Mouse (Mus musculus) testis, adult 2 months (tissue): ENCODE results near the gene Lyrm1. TPM values are rescaled to one million over a fixed set of nuclear protein-coding genes. Genes with fewer than 3 reads are reported as not detected.

Experiments used
- H3K27ac ChIP-seq: fragments of 200-500 bp; 2 replicates; pipeline ENCODE4 v1.5.1; 2012; ENCODE audit warnings: low read depth, low read length; ENCODE audit not compliant: control insufficient read depth, insufficient read depth
- H3K27me3 ChIP-seq: fragments of 200-500 bp; 2 replicates; pipeline ENCODE4 v1.6.1; 2012; ENCODE audit warnings: mild to moderate bottlenecking, low read length, moderate library complexity; ENCODE audit not compliant: control insufficient read depth, insufficient read depth
- H3K36me3 ChIP-seq: fragments of 200-500 bp; 2 replicates; pipeline ENCODE4 v1.6.1; 2012; ENCODE audit warnings: mild to moderate bottlenecking, low read length; ENCODE audit not compliant: control insufficient read depth, insufficient read depth
- H3K4me1 ChIP-seq: fragments of 200-500 bp; 2 replicates; pipeline ENCODE4 v1.6.1; 2012; ENCODE audit warnings: low read length; ENCODE audit not compliant: control insufficient read depth, insufficient read depth
- H3K4me3 ChIP-seq: fragments of 200-500 bp; 2 replicates; pipeline ENCODE4 v1.5.1; 2012; ENCODE audit warnings: low read depth, mild to moderate bottlenecking, low read length, moderate library complexity, mixed read lengths; ENCODE audit not compliant: control insufficient read depth
- CTCF ChIP-seq: fragments of 200-500 bp; IDR thresholded peaks from 2 replicates; pipeline ENCODE4 v1.5.1; 2012; ENCODE audit warnings: low read depth, mild to moderate bottlenecking, inconsistent platforms, low read length, moderate library complexity; ENCODE audit not compliant: control insufficient read depth, insufficient read depth, insufficient replicate concordance
- POLR2A ChIP-seq: fragments of 200-500 bp; IDR thresholded peaks from 2 replicates; pipeline ENCODE4 v1.6.1; 2012; ENCODE audit warnings: low read depth, mild to moderate bottlenecking, inconsistent platforms, low read length, moderate library complexity; ENCODE audit not compliant: control insufficient read depth
- polyA plus RNA-seq: library from polyadenylated mRNA; depleted of rRNA; stranded (reverse); fragments of >200 nt; gene quantifications from 2 replicates; pipeline ENCODE4 v1.2.3, GENCODE M21; 2012; rRNA removed

Lyrm1 gene
- polyA plus RNA-seq, result 27.0 and 31.4 TPM in 2 replicates

DNA sequence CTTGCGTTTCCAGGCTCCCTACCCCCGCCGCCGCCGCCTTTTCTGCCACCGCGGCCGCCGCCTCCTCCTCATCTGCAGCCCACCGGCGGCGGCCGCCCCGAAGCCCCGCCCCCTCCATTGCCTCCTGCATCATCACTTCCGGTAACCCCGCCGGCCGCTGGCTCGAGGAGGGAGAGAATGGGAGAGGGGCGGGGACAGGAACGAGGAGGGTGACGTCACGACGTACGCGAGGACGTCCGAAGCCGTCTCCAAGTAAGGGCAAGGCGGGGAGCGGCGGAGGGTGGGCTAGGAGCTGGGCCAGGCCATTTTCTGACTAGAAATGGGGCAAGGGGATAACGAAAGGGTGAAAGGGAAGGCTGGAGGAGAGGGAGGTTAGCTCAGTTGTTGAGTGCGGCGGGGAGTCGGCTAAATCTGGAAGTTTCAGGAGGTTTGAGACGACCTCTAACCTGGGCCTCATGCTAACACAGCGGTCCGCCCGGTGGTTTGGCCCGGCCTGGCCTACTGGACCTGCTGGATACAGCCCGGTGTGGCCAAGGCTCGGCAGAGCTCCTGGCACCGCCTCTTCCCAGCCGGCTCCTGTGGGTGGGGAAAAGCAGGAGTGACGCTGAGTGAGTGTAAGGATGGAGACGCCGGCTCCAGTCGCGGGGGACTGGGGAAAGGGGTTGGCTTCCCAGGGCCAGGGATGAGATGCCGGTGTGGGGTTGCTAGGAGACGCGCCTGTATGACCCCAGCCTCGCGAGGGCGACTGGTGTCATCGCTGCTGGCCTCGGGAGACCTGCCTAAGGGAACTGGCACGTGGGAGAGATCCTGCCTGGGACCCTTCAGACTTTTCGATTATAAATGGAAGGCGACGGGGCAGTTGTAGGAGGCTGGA is at the start of gene Lyrm1, which contains the start of gene Dcun1d3:
TSS of gene Lyrm1 (plus strand) at position 223 of the 874 bp plus-strand sequence.
TSS of gene Dcun1d3 (minus strand) at position 660 of the 874 bp plus-strand sequence.
- peak; percentile 97 for TF ChIP-seq POLR2A
- no peak for TF ChIP-seq CTCF
- peak within 1 kb of the TSS; percentile 89 for H3K4me3 ChIP-seq
- no peaks in the 10 kb centered on the region for H3K4me1 ChIP-seq
- peak within 1 kb of the TSS; percentile 96 for H3K27ac ChIP-seq
- no peaks in the 10 kb centered on the region for H3K27me3 ChIP-seq
- H3K36me3 ChIP-seq, result no peaks in the 10 kb centered on the region

- no peaks in the 10 kb centered on the region; the same call in none of the 2 replicates for H3K36me3 ChIP-seq
These were observed 48.3 kb upstream of the Lyrm1 start for GRCm38 (mm10) chr7:119847396-119847795.

DNA sequence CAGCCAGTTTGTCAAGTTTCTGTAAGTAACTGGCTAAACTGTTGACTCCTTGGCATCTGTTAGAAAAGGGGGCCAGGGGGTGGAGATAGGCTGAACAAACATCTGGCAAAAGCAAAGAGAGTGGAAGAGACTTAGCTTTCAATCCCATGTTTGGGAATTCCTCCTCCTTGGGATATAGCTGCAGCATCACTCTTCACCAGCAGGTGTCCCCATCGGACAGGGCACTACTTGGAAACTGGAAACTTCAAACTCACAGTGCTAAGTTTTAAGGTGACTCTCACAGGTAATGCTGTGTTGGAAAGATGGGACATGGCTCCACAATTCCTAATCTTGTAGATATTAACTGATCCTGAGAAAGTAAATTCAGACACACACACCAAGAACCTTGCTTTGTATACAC is 46.6 kb upstream of the Lyrm1 start:
- TF ChIP-seq CTCF, result no peak
- TF ChIP-seq POLR2A, result no peak
- no peaks in the 10 kb centered on the region for H3K4me1 ChIP-seq
- no peak overlapping the region for H3K4me3 ChIP-seq
- no peaks in the 10 kb centered on the region for H3K27me3 ChIP-seq
- H3K36me3 ChIP-seq, result no peaks in the 10 kb centered on the region; the same call in none of the 2 replicates
- H3K27ac ChIP-seq, result no peak overlapping the region

More at GRCm38 (mm10) chr7:119847396-119847795, 48.3 kb upstream of the Lyrm1 start:
- Histone ChIP-seq H3K4me1 (no peaks in the 10 kb centered on the region), H3K27me3 (no peaks in the 10 kb centered on the region), H3K27ac (no peak overlapping the region), H3K4me3 (no peak overlapping the region)
- TF ChIP-seq CTCF, result no peak
- TF ChIP-seq POLR2A, result no peak

DNA sequence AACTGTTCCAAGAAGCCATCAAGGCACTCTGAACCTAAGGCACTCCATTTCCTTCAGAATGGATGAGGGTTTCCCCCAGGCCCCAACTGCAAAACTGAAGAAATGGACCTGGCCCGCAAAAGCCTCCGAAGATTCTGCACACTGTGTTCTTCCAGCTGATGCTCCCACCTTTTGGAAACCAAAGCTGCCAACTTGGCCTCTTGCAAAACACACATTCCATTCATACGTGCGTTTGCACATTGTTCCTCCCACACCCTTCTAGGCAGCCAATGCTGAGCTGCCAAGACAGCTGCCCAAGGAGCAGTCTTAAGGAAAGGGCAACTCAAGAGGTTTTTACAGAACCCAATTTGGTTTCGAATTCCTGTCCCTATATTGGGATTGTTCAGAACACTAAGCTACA is 44.9 kb upstream of the Lyrm1 start:
- H3K27ac ChIP-seq, result no peak overlapping the region
- no peaks in the 10 kb centered on the region; the same call in 1 of the 2 replicates for H3K36me3 ChIP-seq
- TF ChIP-seq POLR2A, result no peak
- TF ChIP-seq CTCF, result no peak
- no peaks in the 10 kb centered on the region for H3K4me1 ChIP-seq
- H3K27me3 ChIP-seq, result no peaks in the 10 kb centered on the region
- H3K4me3 ChIP-seq, result no peak overlapping the region

DNA sequence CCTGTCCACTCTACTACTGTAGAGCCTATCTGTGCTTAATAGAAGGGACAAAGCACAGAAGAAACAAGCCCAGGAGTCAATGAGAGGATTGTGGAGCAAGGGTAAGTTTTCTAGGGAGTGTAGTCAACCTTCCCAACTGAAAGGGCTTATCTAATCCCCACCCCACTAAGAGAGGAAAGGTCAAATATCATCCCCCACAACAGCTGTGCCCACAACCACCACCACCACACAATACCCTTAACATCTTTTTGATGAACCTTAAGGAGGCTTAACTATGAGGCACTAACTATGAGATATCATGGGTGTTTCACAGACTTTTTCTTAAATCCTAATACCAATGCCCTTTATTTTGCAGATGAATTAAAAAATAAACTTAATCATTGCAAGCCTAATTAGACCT is 43.2 kb upstream of the Lyrm1 start:
- Histone ChIP-seq H3K4me3 (no peak overlapping the region), H3K4me1 (no peaks in the 10 kb centered on the region), H3K36me3 (no peaks in the 10 kb centered on the region; the same call in 1 of the 2 replicates), H3K27ac (no peak overlapping the region), H3K27me3 (no peaks in the 10 kb centered on the region)
- no peak for TF ChIP-seq POLR2A

DNA sequence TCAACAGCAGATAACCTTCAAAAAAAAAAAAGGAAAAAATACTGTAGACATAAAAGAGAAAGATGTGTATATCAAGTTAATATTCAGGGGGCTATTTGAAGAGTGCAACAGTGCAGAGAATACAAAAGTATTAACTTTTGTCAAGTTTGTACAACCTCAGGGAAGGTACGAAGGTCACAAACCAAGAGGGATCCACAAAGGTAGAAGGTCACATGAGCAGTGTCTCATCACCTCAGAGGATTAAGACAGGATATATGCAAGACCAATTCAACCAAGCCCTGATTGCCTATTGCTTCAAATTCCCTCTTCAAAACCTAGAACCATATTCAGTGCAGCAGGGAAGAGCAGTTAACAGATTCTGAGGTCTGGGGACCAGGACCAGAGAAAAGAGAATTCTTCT is 42.5 kb upstream of the Lyrm1 start:
- TF ChIP-seq CTCF (no peak), POLR2A (no peak)
- Histone ChIP-seq H3K27me3 (no peaks in the 10 kb centered on the region), H3K36me3 (no peaks in the 10 kb centered on the region; the same call in 1 of the 2 replicates), H3K4me1 (no peaks in the 10 kb centered on the region), H3K27ac (no peak overlapping the region), H3K4me3 (no peak overlapping the region)

DNA sequence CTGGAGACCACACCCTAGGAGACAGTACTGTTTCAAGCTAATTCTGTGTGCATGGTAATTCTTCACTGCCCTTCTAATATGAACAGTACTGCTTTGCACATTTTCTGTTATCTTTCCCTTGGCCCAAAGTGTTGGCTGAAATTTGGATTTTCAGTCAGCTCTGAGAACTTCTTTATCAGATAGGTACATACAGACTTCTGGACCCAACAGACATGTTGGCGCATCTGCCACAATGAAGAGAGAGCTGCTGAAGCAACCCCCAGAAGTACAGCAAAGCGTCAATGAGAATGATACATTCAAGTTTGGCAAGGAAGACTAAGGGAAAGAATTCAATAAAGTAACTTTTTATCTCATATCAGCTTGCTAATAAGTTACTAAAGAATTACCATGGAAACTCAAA is 41.3 kb upstream of the Lyrm1 start:
- TF ChIP-seq POLR2A, result no peak
- TF ChIP-seq CTCF, result no peak
- no peaks in the 10 kb centered on the region for H3K4me1 ChIP-seq
- no peaks in the 10 kb centered on the region for H3K27me3 ChIP-seq
- H3K36me3 ChIP-seq, result no peaks in the 10 kb centered on the region; the same call in 1 of the 2 replicates
- no peak overlapping the region for H3K27ac ChIP-seq
- no peak overlapping the region for H3K4me3 ChIP-seq

DNA sequence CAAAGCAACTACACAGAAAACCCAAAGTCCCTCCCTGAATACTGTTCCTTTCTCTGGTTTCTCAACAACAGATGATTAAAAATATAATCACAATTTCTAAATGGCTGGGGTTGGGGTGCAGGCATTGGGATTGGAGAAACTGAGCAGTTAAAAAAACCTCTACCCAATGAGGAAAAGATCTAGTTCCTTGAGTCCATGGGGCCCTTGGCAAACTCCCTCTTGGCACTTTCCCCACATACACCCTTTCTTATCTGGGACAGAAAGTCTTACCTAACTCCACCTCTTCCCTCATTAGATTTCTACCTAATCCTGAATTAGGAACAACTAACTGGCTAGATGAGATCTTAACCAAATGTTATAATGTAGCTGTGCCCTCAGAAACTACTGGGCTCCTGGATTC is 40.6 kb upstream of the Lyrm1 start:
- TF ChIP-seq CTCF (no peak), POLR2A (no peak)
- H3K36me3 ChIP-seq, result no peaks in the 10 kb centered on the region; the same call in 1 of the 2 replicates
- no peak overlapping the region for H3K27ac ChIP-seq
- H3K27me3 ChIP-seq, result no peaks in the 10 kb centered on the region
- H3K4me3 ChIP-seq, result no peak overlapping the region
- H3K4me1 ChIP-seq, result no peaks in the 10 kb centered on the region
